Mouse (Mus musculus): ENCODE results near the gene Mogat2.

- TF ChIP-seq CTCF (IDR thresholded peaks at IDR 0.05; ENCODE audit: low read depth) (peak; percentile 75), EP300 (IDR thresholded peaks at IDR 0.05; ENCODE audit: low read depth) (no peak)
These were observed 9.0 kb downstream of the Mogat2 start for GRCm38 (mm10) chr7:99229411-99229810.
